Mouse (Mus musculus) inflammation-experienced regulatory T-cells, adult 6 months (primary cell): ENCODE data around the gene Elp6. TPM values are rescaled to one million over a fixed set of nuclear protein-coding genes. Genes with fewer than 3 reads are reported as not detected.
"Not testable (repeated sequence)": the region's sequence is repeated elsewhere in the genome, so short reads cannot be mapped to it uniquely, and the experiment has no call there.

Experiments
- ATAC-seq: one replicate; pipeline ENCODE4 v1.8.0; 2017
- polyA plus RNA-seq, 3 experiments: library from polyadenylated mRNA; unstranded; fragments of 100-300 nt; shearing (Covaris generic); gene quantifications; one replicate each; pipeline ENCODE4 v1.2.1; 2017

Elp6 gene
- polyA plus RNA-seq, 3 experiments from 2014 or later: 17.7 to 19.1 (median 18.9) TPM

- ATAC-seq: no peak
Observed at GRCm38 (mm10) chr9:110316503-110316902, 11.5 kb downstream of the Elp6 start.

DNA sequence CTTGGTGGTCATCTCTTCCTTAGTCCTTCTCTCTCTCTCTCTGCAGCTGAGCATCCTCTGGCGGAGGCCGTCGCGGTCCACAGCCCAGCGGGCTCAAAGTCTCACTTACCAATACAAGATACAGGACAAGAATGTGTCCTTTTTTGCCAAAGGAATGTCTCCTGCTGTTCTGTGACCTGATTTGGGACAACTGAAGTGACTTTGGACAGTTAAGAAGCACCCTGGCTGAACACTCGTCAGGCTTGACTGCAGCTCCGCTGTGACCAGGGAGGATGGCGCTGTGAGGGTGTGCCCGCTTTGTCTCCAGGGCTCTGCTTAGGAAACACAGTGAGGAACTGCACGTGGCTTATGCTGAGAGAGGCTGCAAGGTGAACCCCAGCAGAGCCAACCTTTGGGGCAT is 15.8 kb downstream of the Elp6 start:
- no peak for ATAC-seq

GRCm38 (mm10) chr9:110322972-110323371 is 18.0 kb downstream of the Elp6 start:
- no peak for ATAC-seq

- no peak for ATAC-seq
Observed at GRCm38 (mm10) chr9:110324181-110324580, 19.2 kb downstream of the Elp6 start.

GRCm38 (mm10) chr9:110328178-110328577 is 23.2 kb downstream of the Elp6 start:
- ATAC-seq: no peak

DNA sequence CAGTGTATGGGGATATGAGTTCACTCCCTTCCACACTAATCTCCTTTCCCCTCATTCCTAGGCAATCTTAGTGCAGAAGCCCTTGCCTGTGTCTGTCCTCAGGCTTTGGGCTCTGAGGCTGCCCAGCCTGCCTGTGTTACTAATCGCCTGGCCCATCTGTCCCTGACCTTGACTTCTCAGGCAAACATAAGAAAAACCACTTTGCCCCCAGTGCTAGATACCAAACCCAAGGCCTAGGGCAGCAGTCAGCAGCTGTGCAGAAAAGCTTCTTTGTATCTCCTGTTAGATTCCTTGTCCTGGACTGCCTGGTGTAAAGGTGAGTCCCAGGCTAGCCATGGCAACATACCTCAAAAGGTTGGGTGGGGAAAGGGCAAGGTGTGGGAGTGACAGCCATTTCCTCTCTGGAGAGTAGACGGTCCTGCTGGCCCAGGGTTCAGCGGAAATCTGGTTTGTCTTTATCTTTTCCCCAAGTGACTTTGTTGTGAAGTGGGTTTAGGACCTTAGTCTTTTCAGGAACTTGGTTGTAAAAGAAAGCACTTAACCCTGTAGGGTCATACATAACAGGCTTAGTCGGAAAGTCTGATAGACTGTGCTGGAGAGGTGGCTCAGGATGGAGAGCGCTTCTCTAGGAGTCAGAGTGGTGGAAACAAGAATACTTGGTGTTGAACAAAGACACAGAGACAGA is 24.1 kb downstream of the Elp6 start:
- peak; percentile 30 for ATAC-seq

DNA sequence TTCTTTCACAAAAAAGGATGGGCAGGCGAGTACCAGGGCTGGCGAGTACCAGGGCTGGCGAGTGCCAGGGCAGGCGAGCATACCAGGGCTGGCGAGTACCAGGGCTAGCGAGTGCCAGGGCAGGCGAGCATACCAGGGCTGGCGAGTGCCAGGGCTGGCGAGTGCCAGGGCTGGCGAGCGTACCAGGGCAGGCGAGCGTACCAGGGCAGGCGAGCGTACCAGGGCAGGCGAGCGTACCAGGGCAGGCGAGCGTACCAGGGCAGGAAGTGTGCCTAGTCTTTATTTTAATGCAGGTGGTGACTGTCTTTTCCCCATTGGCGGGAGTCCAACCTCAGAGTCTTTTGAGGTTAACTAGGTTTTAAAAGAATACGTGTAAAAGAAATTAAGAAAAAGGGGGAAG is 24.7 kb downstream of the Elp6 start:
- ATAC-seq: no peak

- ATAC-seq: no peak
Observed at GRCm38 (mm10) chr9:110330341-110330740, 25.4 kb downstream of the Elp6 start.

- not testable (repeated sequence) for ATAC-seq
Observed at GRCm38 (mm10) chr9:110330913-110331312, 25.9 kb downstream of the Elp6 start.

GRCm38 (mm10) chr9:110333135-110333895 is 28.3 kb downstream of the Elp6 start, which contains the start of gene Scap:
Scap (plus strand) TSS chr9:110333288.
- peak; percentile 86 for ATAC-seq

DNA sequence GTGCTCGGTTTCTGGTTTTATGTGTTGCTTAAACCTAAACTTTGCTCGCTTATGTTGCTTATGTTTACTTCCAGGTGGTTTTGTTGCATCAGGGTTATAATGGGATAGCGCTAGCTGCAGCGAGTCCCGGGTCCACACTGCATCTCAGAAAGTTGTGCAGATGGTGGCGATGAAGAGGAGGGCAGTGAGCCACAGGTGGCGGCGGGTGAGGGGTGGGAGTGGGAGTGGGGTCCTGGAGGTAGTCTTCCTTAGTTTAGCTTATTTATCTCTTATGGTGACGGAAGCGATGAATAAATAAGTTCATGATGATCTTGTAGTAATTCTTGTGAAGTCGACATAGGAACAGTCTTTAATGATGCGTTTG is 28.9 kb downstream of the Elp6 start:
- no peak for ATAC-seq

DNA sequence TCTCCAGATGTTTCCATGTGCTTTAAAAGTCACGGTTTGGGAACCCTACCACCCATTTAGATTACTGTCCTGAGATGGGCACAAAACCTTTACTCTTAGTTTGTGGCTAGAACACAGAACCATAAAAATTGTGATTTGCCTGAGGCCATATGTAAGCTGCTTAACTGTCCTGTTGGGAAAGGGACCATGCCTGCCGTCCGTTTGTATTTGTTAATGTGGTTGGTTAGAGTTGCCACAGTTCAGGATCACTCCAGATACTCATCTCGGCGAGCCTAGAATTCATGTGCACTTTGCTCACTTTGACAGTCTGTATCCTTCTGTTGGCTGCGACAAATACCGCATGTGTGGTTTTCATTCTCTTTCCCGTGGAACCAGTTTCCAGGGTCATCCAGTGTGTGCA is 29.9 kb downstream of the Elp6 start:
- ATAC-seq: no peak

DNA sequence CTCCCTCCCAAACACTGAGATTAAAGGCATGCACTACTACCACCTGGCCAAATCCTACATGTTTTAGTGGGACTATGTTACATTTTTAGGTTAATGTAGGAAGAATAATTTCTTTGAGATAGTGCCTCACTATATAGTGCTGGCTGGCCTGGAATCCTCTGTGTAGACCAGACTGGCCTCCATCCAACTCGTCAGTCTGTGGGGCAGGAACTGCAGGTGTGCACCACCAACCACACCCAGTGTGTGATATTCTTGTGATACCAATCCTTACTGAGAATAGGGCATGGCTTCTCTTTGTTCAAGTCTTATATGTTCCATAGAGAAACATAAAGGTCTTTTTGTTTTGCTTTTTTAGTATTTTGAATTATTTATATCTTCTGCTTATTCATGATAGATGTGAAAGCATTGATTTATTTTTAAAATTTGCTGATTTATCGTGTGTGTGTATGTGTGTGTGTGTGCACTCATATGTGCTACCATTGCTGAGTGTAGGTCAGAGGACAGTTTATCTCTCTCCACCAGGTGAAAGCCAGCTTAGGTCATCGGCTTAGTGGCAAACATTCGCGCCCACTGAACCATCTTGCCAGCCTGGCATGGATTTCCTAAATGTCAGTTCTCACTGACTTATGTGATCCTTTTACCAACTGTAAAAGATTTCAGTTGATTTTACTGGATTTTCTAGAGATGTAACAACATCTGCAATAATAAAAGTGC is 35.2 kb downstream of the Elp6 start:
- no peak for ATAC-seq

DNA sequence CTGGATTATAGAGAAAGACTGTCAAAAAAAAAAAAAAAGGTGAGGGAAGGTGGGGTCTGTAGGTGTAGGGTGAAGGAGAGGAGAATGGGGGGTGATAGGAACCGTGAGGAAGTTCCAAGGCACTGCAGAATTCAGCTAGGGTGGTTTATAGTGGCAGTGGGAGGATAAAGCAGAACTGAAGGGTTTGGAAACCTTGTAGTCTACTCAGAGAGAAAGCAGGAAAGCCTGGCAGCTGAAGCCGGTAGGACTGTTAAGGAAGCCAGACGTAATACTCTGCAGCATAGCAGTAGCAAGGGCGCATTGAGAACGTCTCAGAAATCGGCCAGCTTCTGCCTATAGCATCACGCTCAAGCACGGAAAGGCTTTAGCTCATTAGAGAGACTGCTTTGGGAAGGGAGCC is 37.0 kb downstream of the Elp6 start:
- ATAC-seq: no peak

- ATAC-seq: no peak
Observed at GRCm38 (mm10) chr9:110343805-110344204, 38.8 kb downstream of the Elp6 start.

DNA sequence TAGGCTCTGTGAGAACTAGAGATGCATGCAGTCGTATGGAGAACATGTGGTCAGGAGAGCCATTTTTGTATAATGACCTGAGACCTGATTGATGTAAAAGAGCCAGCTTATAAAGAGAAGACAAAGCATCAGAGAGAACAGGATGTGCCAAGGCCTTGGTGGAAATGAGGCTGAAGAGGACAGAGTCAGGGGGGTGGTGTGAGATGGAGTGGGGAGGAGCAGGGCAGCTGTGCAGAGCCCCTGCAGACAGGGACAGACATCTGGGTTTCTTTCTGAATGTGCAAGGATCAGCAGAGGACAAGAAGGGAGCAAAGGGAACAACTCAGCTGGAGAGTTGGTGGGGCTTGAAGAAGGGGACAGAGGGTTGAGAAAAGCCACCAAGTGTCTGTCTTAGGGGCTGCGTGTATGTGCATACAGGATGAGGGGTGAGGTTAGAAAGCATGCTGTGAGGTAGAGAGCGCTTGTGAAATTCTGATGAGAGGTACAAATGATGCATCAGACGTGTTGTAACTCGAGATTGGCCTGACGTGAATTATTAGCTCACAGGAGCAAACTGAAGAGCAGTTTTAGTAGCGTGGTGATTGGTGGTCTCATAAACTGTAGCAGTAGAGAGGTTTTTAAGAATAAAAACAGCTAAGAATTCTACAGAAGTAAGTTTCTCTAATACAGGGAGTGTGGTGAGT is 40.2 kb downstream of the Elp6 start:
- no peak for ATAC-seq

- ATAC-seq: no peak
Observed at GRCm38 (mm10) chr9:110348899-110349298, 43.9 kb downstream of the Elp6 start.

- ATAC-seq: no peak
Observed at GRCm38 (mm10) chr9:110350188-110350587, 45.2 kb downstream of the Elp6 start.

DNA sequence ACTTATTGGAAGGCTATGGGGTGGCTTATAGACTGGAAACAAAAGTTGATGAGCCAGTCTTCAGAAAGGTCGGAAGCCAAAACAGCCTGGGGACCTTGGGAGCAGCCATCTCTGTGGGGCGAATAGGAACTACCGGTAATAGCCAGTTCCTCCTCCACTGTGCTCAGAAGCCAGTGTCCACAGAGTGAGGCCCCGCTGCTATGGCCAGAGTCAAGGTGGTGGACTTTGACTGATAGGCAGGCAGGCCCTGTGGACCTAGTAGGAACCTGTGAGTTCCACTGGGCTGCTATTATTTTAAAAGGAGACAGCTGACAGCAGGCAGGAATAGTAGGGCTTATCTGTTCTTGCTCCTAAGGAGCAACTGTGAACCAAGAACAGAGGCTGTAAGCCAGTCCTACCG is 45.6 kb downstream of the Elp6 start:
- no peak for ATAC-seq

DNA sequence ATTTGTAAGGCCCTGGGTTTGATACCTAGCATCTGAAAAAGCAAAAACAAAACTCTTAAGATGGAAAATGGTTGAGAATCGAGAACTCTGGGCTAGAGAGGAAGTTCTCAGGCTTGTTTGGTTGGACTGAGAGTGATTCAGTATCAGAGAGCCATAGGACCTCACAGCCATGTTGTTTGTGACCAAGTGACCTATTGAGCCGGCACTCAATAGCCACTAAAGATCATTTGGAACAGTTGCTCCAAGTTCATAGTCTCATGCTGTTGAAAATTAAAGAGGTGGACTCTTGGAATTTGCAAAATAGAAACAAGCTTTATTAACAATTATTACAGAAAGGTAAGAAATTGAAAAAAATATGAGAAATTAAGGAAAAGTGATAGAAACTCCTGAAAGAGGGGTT is 46.4 kb downstream of the Elp6 start:
- ATAC-seq: no peak

- ATAC-seq: no peak
Observed at GRCm38 (mm10) chr9:110351932-110352632, 47.1 kb downstream of the Elp6 start.

GRCm38 (mm10) chr9:110358341-110358740 is 53.4 kb downstream of the Elp6 start:
- ATAC-seq: no peak
